ENCODE assay signal across 11 mouse cellular contexts in genomic region chr16:42337663-42338062, GRCm38 (mm10). TPM values are rescaled to one million over a fixed set of nuclear protein-coding genes. Genes with fewer than 3 reads are reported as not detected.
DNase-seq lines count a peak whose midpoint lies in the region; ATAC-seq and TF ChIP-seq lines count a peak whose summit lies in the region.
"Had no signal": no experiment of that assay in that cellular context is flagged by ENCODE, and none has a peak within 500 bp of the region (broad histone marks: within the 10 kb centered on the region; RNA-seq: fewer than 3 reads in every experiment).

No protein-coding gene starts in this region.

- no peak for TF ChIP-seq CTCF in cortical plate, adult 2 months (IDR thresholded peaks at IDR 0.05; ENCODE audit: extremely low read depth, insufficient read depth, low read length)

- H3K36me3 ChIP-seq in forebrain, embryonic 16.5 days (ENCODE audit: control insufficient read depth, insufficient read depth): no peaks in the 10 kb centered on the region
- H3K36me3 ChIP-seq in midbrain, embryonic 14.5 days (ENCODE audit: control insufficient read depth, insufficient read depth, low read length): no peaks in the 10 kb centered on the region

- peak overlapping the region; percentile 79; the same call in 1 of the 2 replicates for H3K4me3 ChIP-seq in cortical plate, adult 2 months (ENCODE audit: insufficient read depth, low read length)
- peak overlapping the region; percentile 68 for H3K4me3 ChIP-seq in forebrain, embryonic 16.5 days (replicated peaks; ENCODE audit: low read length)
- H3K4me3 ChIP-seq in midbrain, embryonic 14.5 days (replicated peaks; ENCODE audit: low read depth, low read length): peak overlapping the region; percentile 65

- no peaks in the 10 kb centered on the region; the same call in none of the 2 replicates for H3K4me1 ChIP-seq in cortical plate, adult 2 months (ENCODE audit: control insufficient read depth, insufficient read depth, low read length)
- H3K4me1 ChIP-seq in forebrain, embryonic 16.5 days (replicated peaks; ENCODE audit: control insufficient read depth, insufficient read depth, low read length): peaks cover 18% of the 10 kb centered on the region
- peaks cover 39% of the 10 kb centered on the region for H3K4me1 ChIP-seq in midbrain, embryonic 14.5 days (ENCODE audit: control insufficient read depth, insufficient read depth, low read length)

- ATAC-seq in forebrain, embryonic 16.5 days: no peak
- no peak for ATAC-seq in midbrain, embryonic 14.5 days (ENCODE audit: low FRiP score, low TSS enrichment)

- H3K27me3 ChIP-seq in forebrain, embryonic 16.5 days (replicated peaks; ENCODE audit: control insufficient read depth, insufficient read depth, low read length): no peaks in the 10 kb centered on the region
- H3K27me3 ChIP-seq in midbrain, embryonic 14.5 days (ENCODE audit: control insufficient read depth, insufficient read depth, low read length): no peaks in the 10 kb centered on the region

- intact Hi-C loops in left cerebral cortex, postnatal 4 days (cut with DNase I): loop anchor here (10.0 kb wide), 1 partner anchor 447 kb away; no protein-coding TSS in a partner anchor

- H3K9ac ChIP-seq in forebrain, embryonic 16.5 days (replicated peaks; ENCODE audit: low read depth, low read length): peak overlapping the region; percentile 58
- peak overlapping the region; percentile 80; the same call in 1 of the 2 replicates for H3K9ac ChIP-seq in midbrain, embryonic 14.5 days (replicated peaks; ENCODE audit: low read length)

- H3K9me3 ChIP-seq in forebrain, embryonic 16.5 days (ENCODE audit: control insufficient read depth, low read length): no peaks in the 10 kb centered on the region
- no peaks in the 10 kb centered on the region for H3K9me3 ChIP-seq in midbrain, embryonic 14.5 days (ENCODE audit: control insufficient read depth, low read length)

- DNase-seq in left cerebral cortex, postnatal 4 days: peak; percentile 35
- DNase-seq in left cerebral cortex, adult 11 months (ENCODE audit: low spot score): no peak
- peak; percentile 64 for DNase-seq in midbrain, embryonic 14.5 days
- no peak for DNase-seq in layer of hippocampus, adult 9-11 months
- DNase-seq in thymus, postnatal 4 days: no peak
- no peak for DNase-seq in spleen, postnatal 36 days (ENCODE audit: low spot score in 2 of 2)
- DNase-seq: kidney, postnatal 4 days; lung, postnatal 14 days had no signal

- WGBS in forebrain, embryonic 16.5 days: 67% methylated on average over 2 of the region's 2 CpGs
- 42% methylated on average over 2 of the region's 2 CpGs for WGBS in midbrain, embryonic 14.5 days

- no peak for TF ChIP-seq POLR2A in cortical plate, adult 2 months (IDR thresholded peaks at IDR 0.05; ENCODE audit: extremely low read depth, insufficient read depth, low read length)

- peak overlapping the region; percentile 59 for H3K4me2 ChIP-seq in forebrain, embryonic 16.5 days (ENCODE audit: low read length)
- peak overlapping the region; percentile 59 for H3K4me2 ChIP-seq in midbrain, embryonic 14.5 days (ENCODE audit: low read length)

- H3K27ac ChIP-seq in cortical plate, adult 2 months (ENCODE audit: insufficient read depth, low read length): no peak overlapping the region
- peak overlapping the region; percentile 89 for H3K27ac ChIP-seq in forebrain, embryonic 16.5 days (ENCODE audit: low read length)
- H3K27ac ChIP-seq in midbrain, embryonic 14.5 days (replicated peaks; ENCODE audit: low read depth, low read length): peak overlapping the region; percentile 84

RNA-seq across cellular contexts. Expression of gene Gap43, which starts 2.8 kb away (rescaled TPM):
- total RNA-seq in left cerebral cortex, postnatal 4 days (2021): 1,000 to 10,000 TPM; 1,463 to 1,471 TPM
- 282 and 317 TPM in 2 replicates for polyA plus RNA-seq in cortical plate, adult 2 months (2012; rRNA removed)
- 719 and 966 TPM in 2 replicates for polyA plus RNA-seq in forebrain, embryonic 16.5 days (2015; fragmentation: Nextera tagmentation; extraction: Ambion mirVana)
- polyA plus RNA-seq in midbrain, embryonic 14.5 days (2014; fragmentation: Nextera tagmentation; extraction: Ambion mirVana): 1,427 and 1,759 TPM in 2 replicates
- total RNA-seq: hematopoietic stem cell, adult 5-6 weeks had no signal

Comparison
In these comparisons a context has a peak if more than half of its experiments do, and no peak if none do; other contexts are left out.
1. DNase-seq: peak in left cerebral cortex, postnatal 4 days (single experiment) and midbrain, embryonic 14.5 days (single experiment); none in left cerebral cortex, adult 11 months (single experiment), layer of hippocampus, adult 9-11 months (single experiment), thymus, postnatal 4 days (single experiment) and spleen, postnatal 36 days (0 of 2).
2. Peak in every context shown above with its lines, with median percentiles within 50 percentile points of each other: H3K4me3 ChIP-seq.